Mouse (Mus musculus): ENCODE results near the gene Peli2. TPM values are rescaled to one million over a fixed set of nuclear protein-coding genes. Genes with fewer than 3 reads are reported as not detected.

Peli2 gene
- polyA plus RNA-seq, 1 experiment from 2014 or later: 8.0 TPM

DNA sequence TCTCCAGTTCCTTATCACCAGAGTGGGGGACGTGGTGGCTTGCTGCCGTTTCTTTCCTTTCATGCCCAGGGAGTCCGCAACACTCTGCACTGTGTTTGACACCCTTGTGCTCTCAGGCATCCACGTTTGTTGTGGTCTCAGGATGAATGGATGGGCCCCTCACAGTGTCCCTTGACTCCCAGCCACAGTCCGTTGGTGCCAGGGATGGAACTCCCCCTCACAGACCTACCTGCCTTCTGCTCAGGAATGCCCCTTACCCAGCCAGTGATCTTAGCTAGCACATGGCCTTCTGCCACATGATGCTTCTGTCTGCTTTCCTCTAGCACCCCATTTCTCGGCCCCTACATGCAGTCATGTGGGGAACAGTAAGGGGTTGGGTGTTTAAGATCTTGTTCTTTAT is 65.7 kb downstream of the Peli2 start:
- H3K9ac ChIP-seq (ENCODE audit: low read depth, low read length): no peak overlapping the region
- no peak overlapping the region for H3K27ac ChIP-seq (ENCODE audit: low read depth, low read length)
- peaks cover 12% of the 10 kb centered on the region; the same call in 1 of the 2 replicates for H3K9me3 ChIP-seq (ENCODE audit: control insufficient read depth, low read length)
- WGBS: 77% methylated on average over 6 of the region's 6 CpGs
- peaks cover 5% of the 10 kb centered on the region for H3K36me3 ChIP-seq (ENCODE audit: control insufficient read depth, insufficient read depth, low read length)
- no peaks in the 10 kb centered on the region for H3K4me1 ChIP-seq (ENCODE audit: control insufficient read depth, insufficient read depth, low read depth, low read length)
- ATAC-seq: no peak
- H3K4me3 ChIP-seq (ENCODE audit: low read length): no peak overlapping the region
- no peak overlapping the region for H3K4me2 ChIP-seq (ENCODE audit: low read length)
- H3K27me3 ChIP-seq (replicated peaks; ENCODE audit: control insufficient read depth, insufficient read depth, low read length): no peaks in the 10 kb centered on the region

DNA sequence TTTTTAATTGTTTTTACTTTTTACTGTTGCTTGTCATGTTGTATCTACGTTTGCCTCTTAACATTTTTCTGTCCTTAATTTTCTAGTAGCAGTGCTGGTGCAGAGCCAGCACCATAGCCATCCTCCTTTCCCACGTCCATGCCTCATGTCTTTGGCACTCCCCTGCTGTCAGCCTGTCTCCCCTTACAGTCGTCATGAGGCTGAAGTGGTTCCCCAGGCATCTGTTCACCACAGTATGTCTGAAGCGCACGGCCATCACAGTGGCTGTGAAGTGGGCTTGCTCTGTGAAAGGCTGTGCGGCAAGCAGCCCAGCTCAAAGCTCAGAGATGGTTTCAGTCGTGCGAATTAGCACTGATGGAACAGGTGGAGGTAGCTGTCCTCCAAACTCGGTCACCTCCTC is 66.5 kb downstream of the Peli2 start:
- Histone ChIP-seq H3K9me3 (ENCODE audit: control insufficient read depth, low read length) (peaks cover 10% of the 10 kb centered on the region; the same call in 1 of the 2 replicates), H3K27me3 (replicated peaks; ENCODE audit: control insufficient read depth, insufficient read depth, low read length) (no peaks in the 10 kb centered on the region; the same call in 1 of the 2 replicates), H3K36me3 (ENCODE audit: control insufficient read depth, insufficient read depth, low read length) (peaks cover 5% of the 10 kb centered on the region), H3K4me3 (ENCODE audit: low read length) (no peak overlapping the region), H3K4me1 (ENCODE audit: control insufficient read depth, insufficient read depth, low read depth, low read length) (no peaks in the 10 kb centered on the region; the same call in 1 of the 2 replicates), H3K4me2 (ENCODE audit: low read length) (no peak overlapping the region), H3K9ac (ENCODE audit: low read depth, low read length) (no peak overlapping the region), H3K27ac (ENCODE audit: low read depth, low read length) (no peak overlapping the region)
- WGBS: 70% methylated on average over 9 of the region's 9 CpGs
- no peak for ATAC-seq

DNA sequence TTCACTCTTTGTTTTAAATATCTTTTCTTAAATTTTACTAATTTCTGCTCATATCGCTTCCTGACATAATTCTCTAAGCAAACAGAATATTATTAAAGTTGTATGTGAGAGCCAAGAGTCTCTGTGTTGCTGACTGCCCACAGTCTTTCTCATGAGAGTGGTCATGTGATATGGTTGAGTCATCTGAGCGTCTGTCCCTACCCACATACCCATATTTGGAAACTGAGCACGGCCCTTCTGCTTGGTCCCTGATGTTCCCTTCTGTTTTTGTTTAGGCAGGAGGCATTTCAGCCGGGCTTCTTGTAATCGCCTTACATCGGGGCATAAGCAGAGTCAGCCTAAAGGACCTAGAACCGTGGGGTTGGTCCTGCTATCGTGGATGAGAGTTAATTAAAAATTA is 68.7 kb downstream of the Peli2 start:
- no peak overlapping the region for H3K4me3 ChIP-seq (ENCODE audit: low read length)
- no peaks in the 10 kb centered on the region; the same call in 1 of the 2 replicates for H3K27me3 ChIP-seq (replicated peaks; ENCODE audit: control insufficient read depth, insufficient read depth, low read length)
- H3K36me3 ChIP-seq (ENCODE audit: control insufficient read depth, insufficient read depth, low read length): no peaks in the 10 kb centered on the region; the same call in none of the 2 replicates
- no peak overlapping the region for H3K4me2 ChIP-seq (ENCODE audit: low read length)
- H3K4me1 ChIP-seq (ENCODE audit: control insufficient read depth, insufficient read depth, low read depth, low read length): no peaks in the 10 kb centered on the region; the same call in 1 of the 2 replicates
- ATAC-seq: no peak
- WGBS: 56% methylated on average over 8 of the region's 8 CpGs
- no peak overlapping the region for H3K9ac ChIP-seq (ENCODE audit: low read depth, low read length)
- no peaks in the 10 kb centered on the region for H3K9me3 ChIP-seq (ENCODE audit: control insufficient read depth, low read length)
- H3K27ac ChIP-seq (ENCODE audit: low read depth, low read length): no peak overlapping the region

GRCm38 (mm10) chr14:48190946-48191345 is 70.3 kb downstream of the Peli2 start:
- H3K27ac ChIP-seq (ENCODE audit: low read depth, low read length): no peak overlapping the region
- WGBS: 92% methylated on average over 5 of the region's 5 CpGs
- H3K9me3 ChIP-seq (ENCODE audit: control insufficient read depth, low read length): no peaks in the 10 kb centered on the region
- H3K36me3 ChIP-seq (ENCODE audit: control insufficient read depth, insufficient read depth, low read length): no peaks in the 10 kb centered on the region
- H3K27me3 ChIP-seq (replicated peaks; ENCODE audit: control insufficient read depth, insufficient read depth, low read length): no peaks in the 10 kb centered on the region; the same call in 1 of the 2 replicates
- H3K4me1 ChIP-seq (ENCODE audit: control insufficient read depth, insufficient read depth, low read depth, low read length): no peaks in the 10 kb centered on the region; the same call in 1 of the 2 replicates
- H3K9ac ChIP-seq (ENCODE audit: low read depth, low read length): no peak overlapping the region
- H3K4me3 ChIP-seq (ENCODE audit: low read length): no peak overlapping the region
- H3K4me2 ChIP-seq (ENCODE audit: low read length): no peak overlapping the region
- no peak for ATAC-seq

- Histone ChIP-seq H3K9me3 (ENCODE audit: control insufficient read depth, low read length) (no peaks in the 10 kb centered on the region), H3K36me3 (ENCODE audit: control insufficient read depth, insufficient read depth, low read length) (no peaks in the 10 kb centered on the region), H3K27ac (ENCODE audit: low read depth, low read length) (no peak overlapping the region), H3K9ac (ENCODE audit: low read depth, low read length) (no peak overlapping the region), H3K4me1 (ENCODE audit: control insufficient read depth, insufficient read depth, low read depth, low read length) (peaks cover 1% of the 10 kb centered on the region), H3K4me2 (ENCODE audit: low read length) (no peak overlapping the region), H3K4me3 (ENCODE audit: low read length) (no peak overlapping the region), H3K27me3 (replicated peaks; ENCODE audit: control insufficient read depth, insufficient read depth, low read length) (no peaks in the 10 kb centered on the region; the same call in 1 of the 2 replicates)
- 93% methylated on average over 3 of the region's 3 CpGs for WGBS
- no peak for ATAC-seq
These were observed 71.3 kb downstream of the Peli2 start for GRCm38 (mm10) chr14:48191925-48192324.

DNA sequence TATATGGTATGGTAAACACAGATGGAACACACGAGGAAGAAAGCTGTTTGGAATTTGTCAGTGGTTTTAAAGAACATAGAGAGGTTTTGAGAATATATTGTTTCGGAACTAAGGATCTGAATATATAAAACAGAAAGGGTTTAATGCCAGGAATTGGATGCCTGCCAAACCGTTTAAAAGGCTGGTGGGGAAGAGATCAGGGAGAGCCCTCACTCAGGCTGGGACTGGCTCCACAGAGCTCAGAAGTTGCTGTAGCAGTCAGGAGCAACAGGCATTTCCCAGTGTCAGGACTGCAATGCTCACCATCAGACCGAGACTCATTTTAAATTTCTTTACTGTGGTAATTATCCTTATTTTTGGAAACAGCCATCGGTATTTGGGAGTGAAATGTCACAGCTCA is 76.2 kb downstream of the Peli2 start:
- Histone ChIP-seq H3K4me1 (ENCODE audit: control insufficient read depth, insufficient read depth, low read depth, low read length) (peaks cover 22% of the 10 kb centered on the region), H3K27ac (ENCODE audit: low read depth, low read length) (no peak overlapping the region), H3K27me3 (replicated peaks; ENCODE audit: control insufficient read depth, insufficient read depth, low read length) (no peaks in the 10 kb centered on the region; the same call in 1 of the 2 replicates), H3K9me3 (ENCODE audit: control insufficient read depth, low read length) (no peaks in the 10 kb centered on the region), H3K9ac (ENCODE audit: low read depth, low read length) (no peak overlapping the region), H3K36me3 (ENCODE audit: control insufficient read depth, insufficient read depth, low read length) (no peaks in the 10 kb centered on the region), H3K4me3 (ENCODE audit: low read length) (no peak overlapping the region), H3K4me2 (ENCODE audit: low read length) (no peak overlapping the region)
- ATAC-seq: no peak
- 46% methylated on average over 5 of the region's 5 CpGs for WGBS

- H3K36me3 ChIP-seq (ENCODE audit: control insufficient read depth, insufficient read depth, low read length): no peaks in the 10 kb centered on the region
- 0 out of 2 replicates have a peak, but pooled peaks have one; percentile 5 for ATAC-seq
These were observed 76.7 kb downstream of the Peli2 start for GRCm38 (mm10) chr14:48197287-48197686.

GRCm38 (mm10) chr14:48198190-48198954 is 77.7 kb downstream of the Peli2 start:
- peaks cover 25% of the 10 kb centered on the region for H3K4me1 ChIP-seq (ENCODE audit: control insufficient read depth, insufficient read depth, low read depth, low read length)
- H3K9ac ChIP-seq (ENCODE audit: low read depth, low read length): no peak overlapping the region
- ATAC-seq: no peak
- H3K4me3 ChIP-seq (ENCODE audit: low read length): no peak overlapping the region
- H3K27me3 ChIP-seq (replicated peaks; ENCODE audit: control insufficient read depth, insufficient read depth, low read length): no peaks in the 10 kb centered on the region
- no peaks in the 10 kb centered on the region for H3K9me3 ChIP-seq (ENCODE audit: control insufficient read depth, low read length)
- WGBS: 36% methylated on average over 8 of the region's 8 CpGs
- H3K4me2 ChIP-seq (ENCODE audit: low read length): no peak overlapping the region
- no peak overlapping the region for H3K27ac ChIP-seq (ENCODE audit: low read depth, low read length)
- H3K36me3 ChIP-seq (ENCODE audit: control insufficient read depth, insufficient read depth, low read length): no peaks in the 10 kb centered on the region

More at GRCm38 (mm10) chr14:48197287-48197686, 76.7 kb downstream of the Peli2 start:
- Histone ChIP-seq H3K27me3 (replicated peaks; ENCODE audit: control insufficient read depth, insufficient read depth, low read length) (no peaks in the 10 kb centered on the region), H3K4me1 (ENCODE audit: control insufficient read depth, insufficient read depth, low read depth, low read length) (peaks cover 25% of the 10 kb centered on the region), H3K27ac (ENCODE audit: low read depth, low read length) (no peak overlapping the region), H3K4me2 (ENCODE audit: low read length) (no peak overlapping the region), H3K4me3 (ENCODE audit: low read length) (no peak overlapping the region), H3K9ac (ENCODE audit: low read depth, low read length) (no peak overlapping the region), H3K9me3 (ENCODE audit: control insufficient read depth, low read length) (no peaks in the 10 kb centered on the region)
- 67% methylated on average over 7 of the region's 7 CpGs for WGBS

GRCm38 (mm10) chr14:48198957-48199356 is 78.3 kb downstream of the Peli2 start:
- Histone ChIP-seq H3K27me3 (replicated peaks; ENCODE audit: control insufficient read depth, insufficient read depth, low read length) (no peaks in the 10 kb centered on the region), H3K4me3 (ENCODE audit: low read length) (no peak overlapping the region), H3K4me1 (ENCODE audit: control insufficient read depth, insufficient read depth, low read depth, low read length) (peaks cover 25% of the 10 kb centered on the region), H3K27ac (ENCODE audit: low read depth, low read length) (no peak overlapping the region), H3K36me3 (ENCODE audit: control insufficient read depth, insufficient read depth, low read length) (no peaks in the 10 kb centered on the region), H3K4me2 (ENCODE audit: low read length) (no peak overlapping the region), H3K9ac (ENCODE audit: low read depth, low read length) (no peak overlapping the region), H3K9me3 (ENCODE audit: control insufficient read depth, low read length) (no peaks in the 10 kb centered on the region)
- no peak for ATAC-seq
- WGBS: 65% methylated on average over 16 of the region's 16 CpGs

Measured in hindbrain, embryonic 16.5 days (tissue).